Mouse (Mus musculus): ENCODE measurements around the gene Pomp. TPM values are rescaled to one million over a fixed set of nuclear protein-coding genes. Genes with fewer than 3 reads are reported as not detected.
"Not testable (repeated sequence)": the region's sequence is repeated elsewhere in the genome, so short reads cannot be mapped to it uniquely, and the experiment has no call there.

The Pomp gene
- polyA plus RNA-seq, 1 experiment, result 220 TPM

DNA sequence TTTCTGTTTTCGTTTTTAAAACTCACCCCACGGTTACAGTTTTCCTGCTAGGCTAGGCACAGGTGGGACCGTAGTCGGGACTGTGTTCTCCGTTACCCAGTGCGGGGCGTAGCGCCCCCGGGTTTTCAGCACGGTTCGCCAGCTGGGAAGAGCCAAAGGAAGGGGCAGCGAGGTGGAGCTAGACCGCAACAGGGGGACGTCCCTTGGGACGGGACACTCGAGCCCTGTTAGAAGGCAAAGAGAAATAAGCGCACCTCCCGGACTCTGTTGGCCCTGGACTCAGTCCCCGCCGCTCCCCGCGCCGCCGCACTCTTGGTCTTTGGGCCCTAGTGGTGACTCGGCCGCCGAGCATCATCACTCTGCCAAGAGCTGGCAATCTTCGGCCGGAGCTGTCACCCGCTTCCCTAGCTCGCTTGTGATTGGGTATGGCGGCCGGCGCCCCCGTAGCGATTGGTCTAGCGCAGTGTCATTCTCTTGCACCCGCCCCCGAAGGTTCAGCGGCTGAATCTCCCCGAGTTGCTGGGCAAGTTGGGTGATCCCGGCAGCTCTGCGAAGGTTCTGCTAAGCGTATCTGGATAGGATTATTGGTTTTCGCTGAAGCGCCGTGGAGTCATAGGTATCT, 34.3 kb downstream of the Pomp start, which contains the start of gene Slc46a3:
Gene Slc46a3, minus strand, starts transcription at position 361 of the 622 bp plus-strand sequence.
- no peaks in the 10 kb centered on the region for H3K36me3 ChIP-seq (ENCODE audit: control insufficient read depth, insufficient read depth)
- H3K4me2 ChIP-seq (ENCODE audit: low read depth), result peak within 1 kb of the TSS; percentile 77
- no peaks in the 10 kb centered on the region for H3K79me2 ChIP-seq (ENCODE audit: control insufficient read depth, insufficient read depth)
- H3K4me3 ChIP-seq, result peak within 1 kb of the TSS; percentile 37
- no peaks in the 10 kb centered on the region for H3K27me3 ChIP-seq (ENCODE audit: control insufficient read depth, insufficient read depth, insufficient read length)
- peak within 1 kb of the TSS; percentile 0 for H3ac ChIP-seq (ENCODE audit: control insufficient read depth, insufficient read length)
- TF ChIP-seq POLR2A (IDR thresholded peaks at IDR 0.05; ENCODE audit: insufficient read length, low read depth), result peak; percentile 60
- TF ChIP-seq MYOG (IDR thresholded peaks at IDR 0.05; ENCODE audit: control insufficient read depth in 1 of 3, insufficient read depth in 1 of 3, insufficient read length in 2 of 3, low read depth in 2 of 3), result no peak

DNA sequence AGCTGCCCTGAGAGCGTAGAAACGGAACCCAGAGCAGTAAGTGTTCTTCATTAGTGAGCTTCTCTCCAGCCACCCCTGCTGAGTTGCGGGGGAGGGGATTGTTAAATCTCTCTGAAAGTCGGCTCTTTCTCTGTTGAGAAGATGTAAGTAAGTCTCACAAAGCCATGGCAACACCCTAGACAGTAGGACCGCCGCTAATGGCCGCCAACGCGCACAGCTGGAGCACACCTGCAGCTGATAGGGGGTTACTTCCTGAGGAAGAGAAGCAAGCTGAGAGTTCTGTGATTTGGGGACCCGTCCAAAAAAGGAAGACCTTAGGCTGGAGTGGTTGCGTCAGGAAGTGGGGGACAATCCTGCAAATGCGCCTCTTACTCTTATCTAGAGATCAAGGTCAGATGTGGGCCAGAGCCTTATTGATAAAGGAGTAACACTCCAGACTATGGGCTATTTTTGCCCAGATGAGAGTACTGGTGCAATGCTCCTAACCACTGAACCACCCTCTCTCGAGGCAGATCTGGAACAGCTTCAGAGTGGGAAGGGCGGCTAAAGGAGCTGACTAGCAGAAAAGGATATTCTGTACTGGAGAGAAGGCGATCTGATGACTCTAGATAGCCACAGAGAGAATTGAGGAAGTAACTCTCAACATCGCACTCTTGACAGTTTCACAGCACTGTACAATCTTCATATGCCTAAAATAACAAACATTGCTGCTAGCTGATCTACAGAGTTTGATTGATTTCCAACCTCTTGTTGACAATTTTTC, 35.4 kb downstream of the Pomp start:
- no peaks in the 10 kb centered on the region for H3K36me3 ChIP-seq (ENCODE audit: control insufficient read depth, insufficient read depth)
- no peak for TF ChIP-seq POLR2AphosphoS2 (IDR thresholded peaks at IDR 0.05; ENCODE audit: insufficient read length, low read depth)
- no peak for TF ChIP-seq CEBPB (IDR thresholded peaks at IDR 0.05; ENCODE audit: insufficient read depth, poor library complexity, severe bottlenecking)
- TF ChIP-seq USF1 (IDR thresholded peaks at IDR 0.05; ENCODE audit: low read depth), result no peak
- TF ChIP-seq POLR2A (IDR thresholded peaks at IDR 0.05; ENCODE audit: insufficient read length, low read depth), result no peak
- no peak for TF ChIP-seq SRF (IDR thresholded peaks at IDR 0.05; ENCODE audit: control insufficient read depth, insufficient read length, low read depth)
- H3K4me2 ChIP-seq (ENCODE audit: low read depth), result peak overlapping the region; percentile 66
- no peak overlapping the region for H3ac ChIP-seq (ENCODE audit: control insufficient read depth, insufficient read length)
- no peaks in the 10 kb centered on the region for H3K79me2 ChIP-seq (ENCODE audit: control insufficient read depth, insufficient read depth)
- no peaks in the 10 kb centered on the region for H3K27me3 ChIP-seq (ENCODE audit: control insufficient read depth, insufficient read depth, insufficient read length)
- H3K4me3 ChIP-seq, result peak overlapping the region; percentile 37

DNA sequence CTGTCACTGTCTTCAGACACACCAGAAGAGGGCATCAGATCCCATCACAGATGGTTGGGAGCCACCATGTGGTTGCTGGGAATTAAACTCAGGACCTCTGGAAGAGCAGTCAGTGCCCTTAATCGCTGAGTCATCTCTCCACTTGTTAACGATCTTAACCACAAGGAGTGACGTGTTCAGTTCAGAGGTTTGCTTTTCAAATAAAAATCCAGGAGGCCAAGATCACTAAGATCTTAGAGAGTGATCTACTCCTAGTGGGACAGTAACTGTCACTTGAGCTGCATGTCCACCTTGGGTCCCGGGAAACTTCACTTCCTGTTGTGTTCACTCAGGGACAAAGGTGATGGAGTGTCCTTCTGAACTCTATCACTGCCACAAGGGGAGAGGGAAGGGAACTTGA, 36.2 kb downstream of the Pomp start:
- not testable (repeated sequence) for H3K27me3 ChIP-seq (ENCODE audit: control insufficient read depth, insufficient read depth, insufficient read length)

GRCm38 (mm10) chr5:147898254-147898653, 38.0 kb downstream of the Pomp start:
- H3K79me2 ChIP-seq (ENCODE audit: control insufficient read depth, insufficient read depth), result no peaks in the 10 kb centered on the region
- no peaks in the 10 kb centered on the region for H3K27me3 ChIP-seq (ENCODE audit: control insufficient read depth, insufficient read depth, insufficient read length)
- no peak overlapping the region for H3K4me3 ChIP-seq
- no peaks in the 10 kb centered on the region for H3K36me3 ChIP-seq (ENCODE audit: control insufficient read depth, insufficient read depth)
- no peak overlapping the region for H3K4me2 ChIP-seq (ENCODE audit: low read depth)
- H3ac ChIP-seq (ENCODE audit: control insufficient read depth, insufficient read length), result no peak overlapping the region
- no peak for TF ChIP-seq TCF3 (IDR thresholded peaks at IDR 0.05; ENCODE audit: insufficient read length, low read depth)
- TF ChIP-seq MYOD1 (IDR thresholded peaks at IDR 0.05; ENCODE audit: control insufficient read depth in 1 of 3, insufficient read length in 2 of 3, low read depth in 2 of 3), result no peak
- TF ChIP-seq SRF (IDR thresholded peaks at IDR 0.05; ENCODE audit: control insufficient read depth, insufficient read length, low read depth), result no peak
- no peak for TF ChIP-seq POLR2A (IDR thresholded peaks at IDR 0.05; ENCODE audit: insufficient read length, low read depth)
- no peak for TF ChIP-seq USF1 (IDR thresholded peaks at IDR 0.05; ENCODE audit: low read depth)
- TF ChIP-seq CEBPB (IDR thresholded peaks at IDR 0.05; ENCODE audit: insufficient read depth, poor library complexity, severe bottlenecking), result no peak
- TF ChIP-seq MAX (IDR thresholded peaks at IDR 0.05; ENCODE audit: low read depth), result no peak
- TF ChIP-seq REST (IDR thresholded peaks at IDR 0.05; ENCODE audit: insufficient read depth, insufficient read length), result no peak
- no peak for TF ChIP-seq E2F4 (IDR thresholded peaks at IDR 0.05; ENCODE audit: insufficient read depth)
- no peak for TF ChIP-seq POLR2AphosphoS2 (IDR thresholded peaks at IDR 0.05; ENCODE audit: insufficient read length, low read depth)
- no peak for TF ChIP-seq TCF12 (IDR thresholded peaks at IDR 0.05; ENCODE audit: insufficient read depth, poor library complexity, severe bottlenecking)
- TF ChIP-seq MYOG (IDR thresholded peaks at IDR 0.05; ENCODE audit: control insufficient read depth in 1 of 3, insufficient read depth in 1 of 3, insufficient read length in 2 of 3, low read depth in 2 of 3), result no peak

More for the DNA sequence above, 36.2 kb downstream of the Pomp start:
- H3K4me3 ChIP-seq; H3ac ChIP-seq (ENCODE audit: control insufficient read depth, insufficient read length); H3K4me2 ChIP-seq (ENCODE audit: low read depth); H3K36me3 ChIP-seq (ENCODE audit: control insufficient read depth, insufficient read depth); H3K79me2 ChIP-seq (ENCODE audit: control insufficient read depth, insufficient read depth): not testable (repeated sequence)

- Histone ChIP-seq H3ac (ENCODE audit: control insufficient read depth, insufficient read length) (no peak overlapping the region), H3K27me3 (ENCODE audit: control insufficient read depth, insufficient read depth, insufficient read length) (no peaks in the 10 kb centered on the region), H3K4me3 (no peak overlapping the region), H3K36me3 (ENCODE audit: control insufficient read depth, insufficient read depth) (no peaks in the 10 kb centered on the region), H3K79me2 (ENCODE audit: control insufficient read depth, insufficient read depth) (no peaks in the 10 kb centered on the region), H3K4me2 (ENCODE audit: low read depth) (no peak overlapping the region)
- TF ChIP-seq MYOG (IDR thresholded peaks at IDR 0.05; ENCODE audit: control insufficient read depth in 1 of 3, insufficient read depth in 1 of 3, insufficient read length in 2 of 3, low read depth in 2 of 3), result no peak
- TF ChIP-seq MYOD1 (IDR thresholded peaks at IDR 0.05; ENCODE audit: control insufficient read depth in 1 of 3, insufficient read length in 2 of 3, low read depth in 2 of 3), result no peak
- TF ChIP-seq SRF (IDR thresholded peaks at IDR 0.05; ENCODE audit: control insufficient read depth, insufficient read length, low read depth), result no peak
- TF ChIP-seq TCF3 (IDR thresholded peaks at IDR 0.05; ENCODE audit: insufficient read length, low read depth), result no peak
- no peak for TF ChIP-seq CEBPB (IDR thresholded peaks at IDR 0.05; ENCODE audit: insufficient read depth, poor library complexity, severe bottlenecking)
- TF ChIP-seq E2F4 (IDR thresholded peaks at IDR 0.05; ENCODE audit: insufficient read depth), result no peak
- no peak for TF ChIP-seq USF1 (IDR thresholded peaks at IDR 0.05; ENCODE audit: low read depth)
- no peak for TF ChIP-seq POLR2A (IDR thresholded peaks at IDR 0.05; ENCODE audit: insufficient read length, low read depth)
Observed at GRCm38 (mm10) chr5:147898968-147899549, 38.8 kb downstream of the Pomp start.
